Mouse (Mus musculus): ENCODE measurements around the gene Rasgef1b. TPM values are rescaled to one million over a fixed set of nuclear protein-coding genes. Genes with fewer than 3 reads are reported as not detected.

Gene Rasgef1b
- polyA plus RNA-seq, 1 experiment = 1.00 TPM

DNA sequence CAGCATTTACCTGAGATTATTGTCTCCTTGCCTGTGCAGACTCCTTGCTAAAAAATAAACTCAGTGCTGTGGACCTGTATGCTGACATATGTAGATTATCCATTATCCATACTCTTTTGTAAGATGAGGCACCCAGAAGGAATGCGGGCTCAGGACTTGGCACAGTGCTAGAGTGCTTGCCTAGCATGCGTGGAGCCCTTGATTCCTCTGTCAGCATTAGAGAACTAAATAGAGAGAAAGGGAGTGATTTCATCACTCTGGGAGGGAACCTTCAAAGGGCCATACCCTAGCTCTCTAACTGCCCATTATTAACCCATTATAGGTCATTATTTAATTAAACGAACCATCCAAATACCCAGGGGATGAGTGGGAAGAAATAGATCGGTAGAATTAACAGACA lies 430.9 kb downstream of the Rasgef1b start:
- H3K27ac ChIP-seq (ENCODE audit: control insufficient read depth, insufficient read depth, low read depth, low read length, poor library complexity) = no peak overlapping the region
- peaks cover 1% of the 10 kb centered on the region for H3K4me1 ChIP-seq (ENCODE audit: control insufficient read depth, insufficient read depth, low read length)
- H3K4me3 ChIP-seq (replicated peaks; ENCODE audit: control insufficient read depth, low read depth, low read length) = no peak overlapping the region
- no peak for TF ChIP-seq CTCF (IDR thresholded peaks at IDR 0.05; ENCODE audit: control insufficient read depth, insufficient read depth, low read length)
- TF ChIP-seq POLR2A (IDR thresholded peaks at IDR 0.05; ENCODE audit: borderline replicate concordance, control insufficient read depth, low read depth, low read length) = no peak
- 74% methylated on average over 4 of the region's 4 CpGs for WGBS

DNA sequence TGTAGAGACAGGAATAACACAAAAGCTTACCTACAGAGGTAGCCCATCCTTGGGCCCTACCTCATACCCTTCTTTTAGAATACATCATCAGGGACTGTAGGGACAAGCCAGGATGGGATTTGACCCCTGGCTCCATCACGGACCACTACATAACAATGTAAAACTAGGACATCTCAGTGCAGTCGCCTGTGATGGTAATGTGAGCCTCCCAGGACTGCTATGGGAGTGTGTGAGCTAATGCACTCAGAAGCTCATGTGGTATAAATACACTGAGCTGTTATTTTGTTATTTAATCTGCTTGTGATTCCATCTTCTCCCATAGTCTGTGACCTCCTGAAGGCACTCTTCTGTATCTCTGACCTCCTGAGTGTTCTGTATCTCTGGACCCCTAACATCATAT lies 432.5 kb downstream of the Rasgef1b start:
- TF ChIP-seq POLR2A (IDR thresholded peaks at IDR 0.05; ENCODE audit: borderline replicate concordance, control insufficient read depth, low read depth, low read length) = no peak
- TF ChIP-seq CTCF (IDR thresholded peaks at IDR 0.05; ENCODE audit: control insufficient read depth, insufficient read depth, low read length) = no peak
- Histone ChIP-seq H3K27ac (ENCODE audit: control insufficient read depth, insufficient read depth, low read depth, low read length, poor library complexity) (no peak overlapping the region), H3K4me3 (replicated peaks; ENCODE audit: control insufficient read depth, low read depth, low read length) (no peak overlapping the region), H3K4me1 (ENCODE audit: control insufficient read depth, insufficient read depth, low read length) (peaks cover 1% of the 10 kb centered on the region)
- 81% methylated on average over 2 of the region's 2 CpGs for WGBS

DNA sequence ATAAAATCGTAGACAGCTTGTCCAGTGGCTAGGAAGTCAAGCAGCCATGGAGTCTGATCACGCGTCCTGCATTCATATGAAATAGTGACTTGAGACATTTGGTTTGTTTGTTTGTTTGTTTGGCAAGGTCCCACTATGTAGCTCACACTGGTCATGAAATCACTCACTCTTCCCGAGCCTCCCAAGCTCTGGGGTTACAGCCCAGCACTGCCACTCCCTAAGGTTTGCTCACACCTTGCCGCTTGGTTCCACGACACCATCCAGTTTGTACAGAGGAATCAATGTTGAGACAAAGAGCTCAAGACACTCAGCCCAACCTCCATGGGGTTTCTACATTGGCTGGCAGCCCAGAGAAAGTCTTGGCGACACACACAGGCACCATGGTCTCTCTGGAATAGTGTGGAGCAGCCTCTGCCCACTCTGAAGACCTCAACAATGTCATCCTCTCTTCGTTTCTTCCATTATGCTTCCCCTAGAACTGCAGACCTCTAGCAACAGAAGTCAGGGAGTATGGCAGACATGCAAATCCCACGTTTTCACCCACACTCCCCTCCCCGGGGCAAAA lies 436.5 kb downstream of the Rasgef1b start:
- Histone ChIP-seq H3K27ac (ENCODE audit: control insufficient read depth, insufficient read depth, low read depth, low read length, poor library complexity) (no peak overlapping the region), H3K4me1 (ENCODE audit: control insufficient read depth, insufficient read depth, low read length) (peaks cover 1% of the 10 kb centered on the region), H3K4me3 (replicated peaks; ENCODE audit: control insufficient read depth, low read depth, low read length) (no peak overlapping the region)
- 81% methylated on average over 10 of the region's 10 CpGs for WGBS
- TF ChIP-seq CTCF (IDR thresholded peaks at IDR 0.05; ENCODE audit: control insufficient read depth, insufficient read depth, low read length) (no peak), POLR2A (IDR thresholded peaks at IDR 0.05; ENCODE audit: borderline replicate concordance, control insufficient read depth, low read depth, low read length) (no peak)

DNA sequence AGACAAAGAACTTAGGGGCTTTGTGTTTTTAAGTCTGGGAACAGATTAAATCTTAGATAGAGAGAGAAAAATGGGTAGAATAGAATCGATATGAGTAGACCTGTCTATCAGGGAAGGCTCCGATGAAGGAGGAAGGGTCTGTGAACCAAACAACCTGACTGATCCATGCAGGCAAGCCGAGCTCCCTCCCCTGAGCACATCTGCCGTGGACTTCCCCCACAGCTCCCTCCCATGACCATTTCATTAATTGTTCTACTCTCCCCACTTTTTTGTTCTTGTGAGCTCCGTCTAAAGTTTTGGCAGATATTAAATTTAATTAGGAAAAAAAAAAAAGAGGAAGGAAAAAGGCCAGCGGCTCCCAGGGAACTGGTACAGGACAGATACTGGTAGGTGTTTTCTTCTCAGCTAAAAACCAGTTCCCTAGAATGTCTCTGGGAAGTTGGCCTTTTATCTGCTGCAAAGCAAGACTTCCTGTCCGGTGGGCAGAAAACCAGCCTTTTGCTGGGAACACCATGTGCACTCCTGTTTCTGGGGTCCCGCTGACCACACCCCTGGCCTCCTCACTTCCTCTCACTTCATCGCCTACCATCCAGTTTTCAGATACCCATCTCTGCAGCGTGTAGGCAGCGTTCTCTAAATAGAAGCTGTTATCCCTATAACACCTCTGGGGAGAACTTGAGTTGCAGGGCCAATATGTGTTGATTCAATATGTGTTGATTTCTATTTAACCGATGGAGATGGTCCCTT lies 437.6 kb downstream of the Rasgef1b start:
- peaks cover 1% of the 10 kb centered on the region; the same call in 1 of the 2 replicates for H3K4me1 ChIP-seq (ENCODE audit: control insufficient read depth, insufficient read depth, low read length)
- TF ChIP-seq POLR2A (IDR thresholded peaks at IDR 0.05; ENCODE audit: borderline replicate concordance, control insufficient read depth, low read depth, low read length) = no peak
- WGBS = 6% methylated on average over 12 of the region's 12 CpGs
- H3K27ac ChIP-seq (ENCODE audit: control insufficient read depth, insufficient read depth, low read depth, low read length, poor library complexity) = no peak overlapping the region
- no peak overlapping the region for H3K4me3 ChIP-seq (replicated peaks; ENCODE audit: control insufficient read depth, low read depth, low read length)

DNA sequence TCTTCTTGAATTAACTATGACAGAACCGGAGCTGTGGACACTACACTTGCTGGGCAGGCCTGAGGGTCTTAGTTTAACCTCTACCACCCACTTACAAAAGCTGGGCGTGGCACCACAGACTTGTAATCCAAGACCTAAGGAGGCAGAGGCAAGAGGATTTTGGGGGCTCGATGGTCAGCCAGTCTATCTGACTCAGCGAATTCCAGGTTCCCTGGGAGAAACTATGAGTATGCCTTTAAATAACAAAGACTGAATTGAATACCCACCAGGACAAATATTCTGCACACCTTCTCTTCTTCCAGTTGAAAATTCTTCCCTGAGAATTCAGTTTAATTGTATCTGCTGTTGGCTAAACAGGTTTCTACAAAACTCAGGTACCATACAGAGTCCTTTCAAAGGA lies 440.6 kb downstream of the Rasgef1b start:
- WGBS = 77% methylated on average over 4 of the region's 4 CpGs
- H3K4me3 ChIP-seq (replicated peaks; ENCODE audit: control insufficient read depth, low read depth, low read length) = no peak overlapping the region
- H3K4me1 ChIP-seq (ENCODE audit: control insufficient read depth, insufficient read depth, low read length) = no peaks in the 10 kb centered on the region
- no peak overlapping the region for H3K27ac ChIP-seq (ENCODE audit: control insufficient read depth, insufficient read depth, low read depth, low read length, poor library complexity)
- TF ChIP-seq CTCF (IDR thresholded peaks at IDR 0.05; ENCODE audit: control insufficient read depth, insufficient read depth, low read length) (no peak), POLR2A (IDR thresholded peaks at IDR 0.05; ENCODE audit: borderline replicate concordance, control insufficient read depth, low read depth, low read length) (no peak)

DNA sequence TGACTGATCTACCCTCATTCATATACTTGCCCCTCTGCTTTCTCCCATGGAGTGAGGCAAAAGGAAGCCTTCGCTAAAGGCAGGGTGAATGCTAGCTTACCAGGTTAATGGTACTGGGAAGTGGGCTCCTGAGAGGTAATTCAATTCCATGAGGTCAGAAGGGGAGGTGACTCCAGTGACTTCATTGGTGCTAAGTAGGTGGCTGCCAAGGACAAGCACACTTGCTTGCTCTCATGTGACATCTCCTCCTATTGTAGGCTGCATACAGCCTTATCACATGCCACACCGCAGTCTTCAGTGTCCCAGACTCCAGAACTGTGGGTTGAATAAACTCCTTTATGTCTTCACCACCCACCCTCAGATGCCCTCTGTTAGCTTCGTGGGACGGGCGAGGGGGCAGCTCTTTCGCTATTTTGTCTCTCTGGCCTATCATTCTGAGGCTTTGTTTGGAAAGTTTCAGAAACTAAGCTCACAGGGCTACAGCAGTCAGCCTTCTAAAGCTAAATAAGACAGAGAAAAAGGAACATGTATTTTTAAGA lies 441.1 kb downstream of the Rasgef1b start:
- Histone ChIP-seq H3K4me1 (ENCODE audit: control insufficient read depth, insufficient read depth, low read length) (no peaks in the 10 kb centered on the region), H3K27ac (ENCODE audit: control insufficient read depth, insufficient read depth, low read depth, low read length, poor library complexity) (no peak overlapping the region), H3K4me3 (replicated peaks; ENCODE audit: control insufficient read depth, low read depth, low read length) (no peak overlapping the region)
- TF ChIP-seq CTCF (IDR thresholded peaks at IDR 0.05; ENCODE audit: control insufficient read depth, insufficient read depth, low read length) (no peak), POLR2A (IDR thresholded peaks at IDR 0.05; ENCODE audit: borderline replicate concordance, control insufficient read depth, low read depth, low read length) (no peak)
- WGBS = 83% methylated on average over 6 of the region's 6 CpGs

DNA sequence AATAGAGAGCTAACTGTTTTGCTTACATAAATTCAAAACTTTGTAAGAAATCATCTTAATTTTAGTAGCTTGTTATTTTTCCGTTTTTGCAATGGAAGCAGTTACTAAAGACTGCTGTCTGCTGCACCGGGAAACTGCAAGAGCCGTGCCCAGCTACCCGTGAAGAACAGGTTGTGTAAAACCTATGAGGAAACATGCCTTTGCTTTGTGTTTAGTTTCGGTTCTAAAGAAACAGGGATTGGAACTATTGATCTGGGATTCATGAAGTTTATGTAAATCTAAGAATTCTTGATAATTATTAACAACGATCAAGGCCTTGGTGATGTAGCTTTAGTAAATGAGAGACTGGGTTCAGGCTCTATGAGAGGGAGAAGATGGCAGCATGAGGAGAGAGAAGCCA lies 442.3 kb downstream of the Rasgef1b start:
- TF ChIP-seq CTCF (IDR thresholded peaks at IDR 0.05; ENCODE audit: control insufficient read depth, insufficient read depth, low read length) (no peak), POLR2A (IDR thresholded peaks at IDR 0.05; ENCODE audit: borderline replicate concordance, control insufficient read depth, low read depth, low read length) (no peak)
- 59% methylated on average over 6 of the region's 6 CpGs for WGBS
- Histone ChIP-seq H3K4me1 (ENCODE audit: control insufficient read depth, insufficient read depth, low read length) (no peaks in the 10 kb centered on the region), H3K27ac (ENCODE audit: control insufficient read depth, insufficient read depth, low read depth, low read length, poor library complexity) (no peak overlapping the region), H3K4me3 (replicated peaks; ENCODE audit: control insufficient read depth, low read depth, low read length) (no peak overlapping the region)

DNA sequence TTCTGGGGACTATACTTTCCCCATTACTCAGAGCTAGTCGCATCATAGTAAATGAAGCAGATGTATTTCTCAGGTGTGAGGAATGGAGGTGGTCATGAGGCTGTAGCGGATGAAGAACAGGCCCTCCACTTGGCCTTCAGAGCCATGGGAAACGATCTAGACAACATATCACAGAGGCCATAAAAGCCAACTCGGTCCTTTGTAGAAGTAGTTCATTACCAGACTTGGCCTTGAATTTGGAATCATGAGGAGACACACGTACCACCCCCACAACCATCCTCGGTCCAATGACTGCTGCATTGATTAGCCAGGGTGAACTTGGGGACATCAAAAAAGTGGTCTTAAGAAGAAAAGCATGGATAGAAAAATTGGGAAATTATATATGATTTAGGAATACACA lies 442.8 kb downstream of the Rasgef1b start:
- Histone ChIP-seq H3K4me3 (replicated peaks; ENCODE audit: control insufficient read depth, low read depth, low read length) (no peak overlapping the region), H3K27ac (ENCODE audit: control insufficient read depth, insufficient read depth, low read depth, low read length, poor library complexity) (no peak overlapping the region), H3K4me1 (ENCODE audit: control insufficient read depth, insufficient read depth, low read length) (no peaks in the 10 kb centered on the region)
- WGBS = 84% methylated on average over 6 of the region's 6 CpGs
- TF ChIP-seq POLR2A (IDR thresholded peaks at IDR 0.05; ENCODE audit: borderline replicate concordance, control insufficient read depth, low read depth, low read length) = no peak
- no peak for TF ChIP-seq CTCF (IDR thresholded peaks at IDR 0.05; ENCODE audit: control insufficient read depth, insufficient read depth, low read length)
